Mouse (Mus musculus) cerebellum, postnatal 36 days (tissue): Measurements from ENCODE around the gene Gm44790.
"Not testable (repeated sequence)": the region's sequence is repeated elsewhere in the genome, so short reads cannot be mapped to it uniquely, and the experiment has no call there.

Experiments used
- DNase-seq, 2 experiments: peaks; one replicate each; pipeline ENCODE4 v3.0.0; 2021 to 2022; ENCODE audit warnings: mixed read lengths in 2 of 2

Gene Gm44790

DNA sequence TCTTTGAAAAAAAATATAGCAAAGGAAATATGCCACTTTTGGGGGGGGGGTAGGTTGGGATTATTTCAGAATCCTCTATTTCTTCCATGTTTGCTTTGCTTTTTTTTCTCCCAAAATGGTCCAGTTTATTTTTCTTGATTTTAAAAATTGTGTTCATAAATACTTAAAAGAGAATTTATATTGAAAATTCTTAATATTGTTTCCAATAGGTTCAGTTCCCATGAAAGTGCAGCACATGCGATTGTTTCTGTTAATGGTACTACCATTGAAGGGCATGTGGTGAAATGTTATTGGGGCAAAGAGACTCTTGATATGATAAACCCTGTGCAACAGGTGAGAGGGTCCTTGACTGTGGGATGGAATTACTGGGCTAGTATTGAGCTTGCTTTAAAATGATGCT is at the start of gene Gm44790:
Gene Gm44790, plus strand, starts transcription at position 301 of the 400 bp plus-strand sequence.
- no peak for DNase-seq

DNA sequence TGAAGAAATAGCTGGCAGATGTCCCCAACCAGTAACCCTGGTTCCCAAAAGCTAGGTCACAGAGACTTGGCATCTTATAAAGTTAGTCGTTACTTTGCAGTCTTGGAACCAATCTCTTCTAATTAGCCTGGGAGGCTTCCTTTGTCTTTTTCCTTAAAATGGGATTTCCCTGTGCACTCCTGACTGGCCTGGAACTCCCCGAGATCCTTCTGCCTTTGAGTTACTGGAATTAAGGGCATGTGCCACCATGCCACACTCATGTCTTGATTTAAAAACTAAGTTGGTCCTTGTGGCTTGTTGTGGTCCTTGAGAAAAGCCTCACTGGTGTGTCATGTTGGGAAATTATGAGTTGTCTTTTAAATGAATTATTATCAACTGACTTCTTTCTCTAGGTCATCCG is 48.1 kb upstream of the Gm44790 start:
- DNase-seq: no peak

DNA sequence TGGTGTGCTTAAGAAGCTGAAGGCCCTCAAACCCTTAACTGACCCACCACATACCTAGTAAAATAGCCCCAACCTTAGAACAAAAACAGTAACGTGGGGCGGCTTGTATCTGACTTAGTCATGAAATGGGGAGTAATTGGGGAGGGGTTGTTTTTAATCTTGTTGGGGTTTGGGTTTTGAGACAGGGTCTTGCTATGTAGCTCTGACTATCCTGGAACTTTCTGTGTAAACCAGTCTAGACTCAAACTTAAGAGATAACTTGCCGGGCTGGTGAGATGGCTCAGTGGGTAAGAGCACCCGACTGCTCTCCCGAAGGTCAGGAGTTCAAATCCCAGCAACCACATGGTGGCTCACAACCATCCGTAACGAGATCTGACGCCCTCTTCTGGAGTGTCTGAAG is 46.3 kb upstream of the Gm44790 start:
- not testable (repeated sequence) for DNase-seq

DNA sequence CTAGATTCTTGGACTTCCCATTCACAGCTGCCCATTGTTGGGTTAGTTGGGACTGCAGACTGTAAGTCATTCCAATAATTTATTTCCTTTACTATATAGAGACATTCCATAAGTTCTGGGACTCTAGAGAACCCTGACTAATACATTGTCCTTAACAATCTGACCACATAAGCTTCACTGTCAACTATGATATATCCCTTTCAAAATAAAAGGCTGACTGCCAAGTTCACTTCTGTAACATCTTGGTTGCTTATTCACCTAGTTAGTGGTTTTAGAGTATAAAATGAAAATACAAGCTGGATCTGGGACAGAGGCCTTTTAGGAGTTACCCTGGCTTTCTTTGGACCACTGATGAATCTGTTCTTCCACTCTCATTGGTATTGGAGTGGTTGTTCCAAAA is 43.9 kb upstream of the Gm44790 start:
- DNase-seq: no peak

DNA sequence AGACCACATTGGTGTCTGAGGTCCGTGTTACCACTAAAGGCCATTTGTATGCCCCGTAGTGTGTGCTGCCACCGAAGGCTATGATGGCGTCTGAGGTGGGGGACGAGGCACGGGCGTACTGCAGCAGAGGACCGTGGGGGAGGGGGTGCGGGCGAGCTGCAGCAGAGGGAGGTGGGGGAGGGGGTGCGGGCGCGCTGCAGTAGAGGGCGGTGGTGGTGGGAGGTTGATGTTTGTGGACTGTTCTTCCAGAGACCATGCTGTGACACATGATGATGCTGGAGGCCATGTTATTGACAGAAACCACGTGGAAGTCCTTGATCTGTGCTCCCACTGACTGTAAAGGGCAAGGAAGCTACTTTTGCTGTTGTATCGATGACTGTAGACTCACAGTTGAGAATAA is 43.1 kb upstream of the Gm44790 start:
- DNase-seq: no peak

DNA sequence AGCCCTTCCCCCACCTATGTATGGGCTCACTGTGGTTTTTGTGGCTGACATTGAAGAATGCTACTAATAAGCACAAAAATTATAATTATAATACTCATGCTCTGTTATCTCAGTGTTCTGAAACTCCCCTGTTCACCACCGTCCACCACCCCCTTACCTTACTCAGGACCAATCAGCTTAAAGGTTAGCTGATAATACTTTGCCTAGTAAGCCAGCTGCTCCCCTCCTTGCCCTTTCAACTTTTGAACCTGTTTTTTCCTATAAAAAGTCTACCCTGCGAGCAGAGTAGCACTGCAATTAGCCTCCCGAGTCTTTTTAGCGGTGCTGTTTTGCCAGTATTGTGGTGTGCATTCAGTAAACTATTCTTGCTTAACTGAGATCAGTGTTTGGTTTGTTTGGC is 41.8 kb upstream of the Gm44790 start:
- DNase-seq: no peak

DNA sequence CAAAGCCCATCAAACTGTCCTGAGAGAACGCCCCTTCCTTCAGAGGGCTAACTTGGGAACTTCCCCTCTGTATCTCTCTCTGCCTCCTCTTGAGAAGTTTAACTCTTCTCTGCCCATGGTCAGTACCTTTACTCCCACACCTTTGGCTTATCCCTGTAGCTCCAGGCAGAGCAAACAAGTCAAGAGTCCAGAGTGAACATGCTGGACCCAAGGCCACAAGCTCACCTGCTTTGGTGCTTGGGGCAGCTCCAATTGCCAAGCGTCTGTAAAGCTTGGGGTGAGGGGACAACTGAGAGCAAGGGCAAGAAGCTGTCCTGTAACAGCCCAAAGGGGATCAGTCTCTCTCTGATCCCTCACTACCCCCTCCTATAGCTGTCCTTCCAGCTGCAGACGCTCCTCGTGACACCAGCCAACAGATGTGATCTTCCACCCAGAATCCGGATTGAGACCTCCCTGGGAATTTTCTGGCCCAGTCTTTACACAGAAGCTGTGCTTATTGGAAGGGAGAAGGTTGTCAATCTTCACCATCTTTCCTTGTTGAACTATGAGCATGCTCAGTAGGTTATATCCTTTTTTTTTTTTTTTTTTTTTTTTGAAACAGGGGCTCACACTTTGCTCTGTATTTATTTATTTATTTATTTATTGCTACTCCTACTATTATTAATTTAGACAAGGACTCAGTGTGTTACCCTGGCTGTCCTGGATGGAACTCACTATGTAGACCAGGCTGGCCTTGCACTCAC is 40.9 kb upstream of the Gm44790 start:
- DNase-seq: no peak

DNA sequence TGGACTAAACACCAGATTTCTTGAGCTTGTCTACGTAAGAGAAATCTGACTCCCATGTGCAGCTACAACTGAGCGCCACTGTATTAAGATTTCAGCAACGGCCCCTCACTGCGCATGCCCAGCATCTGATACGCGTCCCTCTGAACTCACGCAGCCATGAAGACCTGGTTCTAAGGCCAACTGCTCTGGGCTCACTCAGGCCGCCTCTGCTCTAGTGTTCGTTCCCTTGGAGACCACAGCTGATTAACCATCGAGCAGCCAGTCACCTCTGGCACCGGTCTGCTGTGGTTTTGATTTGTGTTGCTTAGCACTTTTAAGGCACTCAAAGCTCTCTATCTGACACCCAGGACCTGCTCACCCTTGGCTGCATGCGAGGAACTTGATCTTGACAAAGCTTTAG is 39.1 kb upstream of the Gm44790 start:
- DNase-seq: no peak

DNA sequence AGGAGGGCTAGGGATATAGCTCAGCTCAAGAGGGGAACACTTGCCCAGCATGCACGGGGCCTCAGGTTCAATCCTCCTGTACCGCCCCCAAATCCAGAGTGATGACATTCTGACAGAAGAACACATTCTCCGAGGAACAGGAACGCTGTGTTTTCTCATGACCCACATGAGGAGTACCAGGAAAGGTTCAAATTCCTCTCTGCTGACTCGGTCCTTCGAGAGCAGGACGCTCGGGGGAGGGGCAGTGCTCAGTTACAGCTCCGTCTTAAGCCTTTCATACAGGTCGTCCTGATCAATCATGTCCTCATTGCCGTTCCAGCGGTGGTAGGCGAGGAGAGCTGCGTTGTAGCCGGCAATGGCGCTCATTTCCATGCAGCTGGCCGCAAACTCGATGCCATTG is 38.0 kb upstream of the Gm44790 start:
- no peak for DNase-seq

DNA sequence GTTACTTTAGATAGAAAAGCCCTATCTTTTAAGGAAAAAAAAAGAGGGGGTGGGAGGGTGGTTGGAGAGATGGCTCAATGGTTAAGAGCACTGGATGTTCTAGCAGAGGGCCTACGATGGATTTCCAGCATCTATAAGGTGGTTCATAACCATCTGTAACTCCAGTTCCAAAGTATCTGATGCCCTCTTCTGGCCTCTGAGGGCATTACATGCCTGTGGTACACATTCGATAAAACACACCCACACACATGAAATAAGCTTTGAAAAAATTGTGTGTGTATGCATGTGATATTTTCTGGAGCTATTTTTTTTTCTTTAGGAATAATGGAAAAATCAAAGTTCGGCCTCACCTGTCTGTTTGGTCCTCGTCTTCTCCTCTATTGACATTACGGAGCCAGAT is 35.1 kb upstream of the Gm44790 start:
- no peak for DNase-seq

DNA sequence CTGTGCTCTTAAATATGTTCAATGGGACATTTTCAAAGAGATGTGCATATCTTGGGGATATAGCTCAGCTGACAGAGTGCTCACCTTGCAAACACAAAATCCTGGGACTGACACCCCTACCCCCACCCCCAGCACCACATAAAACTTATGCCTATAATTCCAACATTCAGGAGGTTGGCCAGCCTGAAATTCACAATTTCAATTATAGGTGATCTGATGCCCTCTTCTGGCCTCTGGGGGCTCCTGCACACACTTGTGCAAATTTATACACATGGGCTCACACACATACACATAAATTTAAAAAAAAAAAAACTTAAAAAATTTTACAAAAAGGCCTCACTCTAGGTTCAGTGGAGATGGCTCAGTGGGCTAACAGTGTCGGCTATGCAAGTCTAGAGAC is 33.3 kb upstream of the Gm44790 start:
- no peak for DNase-seq

DNA sequence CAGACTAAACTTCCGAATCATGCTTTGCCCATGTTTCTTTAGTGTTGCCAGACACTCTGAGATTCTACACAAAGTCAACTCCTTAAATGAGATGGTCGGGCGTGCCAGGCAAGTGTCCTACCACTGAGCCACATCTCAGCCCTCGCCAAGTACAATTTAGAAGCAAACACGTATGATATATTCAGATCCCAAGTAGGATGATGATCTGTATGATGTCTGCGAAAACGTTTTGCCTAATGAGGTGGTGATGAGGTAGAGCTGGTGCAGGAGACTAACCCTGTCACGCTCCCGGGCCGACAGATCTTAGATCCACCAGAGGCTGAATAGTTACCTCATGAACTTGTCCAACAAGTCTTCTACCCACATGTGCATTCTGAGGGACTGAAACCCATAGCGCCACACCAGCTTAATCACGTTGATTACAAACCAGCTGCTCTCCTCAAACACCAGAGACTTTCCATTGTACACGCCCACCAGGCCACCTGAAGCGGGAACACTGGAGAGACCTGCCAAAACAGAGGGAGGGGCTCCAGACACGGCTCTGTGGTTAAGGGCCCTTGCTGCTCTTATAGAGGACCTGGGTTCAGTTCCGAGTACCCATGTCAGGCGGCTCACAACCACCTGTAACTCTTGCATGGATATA is 32.3 kb upstream of the Gm44790 start:
- no peak for DNase-seq

DNA sequence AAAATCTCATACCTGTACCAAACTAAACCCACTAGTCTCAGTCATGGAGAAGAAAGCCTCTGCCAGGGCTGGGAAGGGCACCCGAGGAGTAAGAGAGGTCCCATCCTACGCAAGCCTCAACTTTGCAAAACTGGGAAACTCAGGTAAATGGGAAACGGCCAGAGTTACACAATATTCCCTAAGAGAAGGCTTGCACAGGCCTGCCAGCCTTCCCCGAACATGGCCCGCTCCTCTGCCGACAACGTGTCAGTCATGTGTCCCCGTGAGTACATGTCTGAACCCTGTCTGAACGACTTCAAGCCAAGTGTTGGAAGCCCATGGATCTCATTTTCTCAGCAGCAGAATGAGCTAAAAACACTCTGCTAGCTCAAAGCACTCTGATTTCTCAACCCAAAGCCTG is 31.4 kb upstream of the Gm44790 start:
- no peak for DNase-seq

DNA sequence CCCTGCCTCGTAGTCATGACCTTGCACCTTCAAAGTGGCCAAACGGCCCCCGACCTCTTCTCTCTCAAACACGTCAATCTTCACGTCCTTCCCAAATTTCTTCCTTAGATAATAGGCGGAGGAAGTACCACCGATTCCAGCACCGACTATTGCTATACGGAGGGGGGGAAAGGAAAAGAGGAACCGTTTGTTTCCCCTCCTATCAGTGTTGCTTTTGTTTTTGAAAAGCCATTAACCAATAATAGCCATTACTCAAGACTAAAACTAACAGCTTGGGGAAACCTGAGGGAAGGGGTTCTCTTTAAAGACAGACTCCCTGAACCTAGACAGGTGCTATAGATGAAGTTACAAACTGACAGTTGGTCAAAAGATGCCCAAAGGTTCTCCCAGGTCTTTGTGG is 30.5 kb upstream of the Gm44790 start:
- no peak for DNase-seq

DNA sequence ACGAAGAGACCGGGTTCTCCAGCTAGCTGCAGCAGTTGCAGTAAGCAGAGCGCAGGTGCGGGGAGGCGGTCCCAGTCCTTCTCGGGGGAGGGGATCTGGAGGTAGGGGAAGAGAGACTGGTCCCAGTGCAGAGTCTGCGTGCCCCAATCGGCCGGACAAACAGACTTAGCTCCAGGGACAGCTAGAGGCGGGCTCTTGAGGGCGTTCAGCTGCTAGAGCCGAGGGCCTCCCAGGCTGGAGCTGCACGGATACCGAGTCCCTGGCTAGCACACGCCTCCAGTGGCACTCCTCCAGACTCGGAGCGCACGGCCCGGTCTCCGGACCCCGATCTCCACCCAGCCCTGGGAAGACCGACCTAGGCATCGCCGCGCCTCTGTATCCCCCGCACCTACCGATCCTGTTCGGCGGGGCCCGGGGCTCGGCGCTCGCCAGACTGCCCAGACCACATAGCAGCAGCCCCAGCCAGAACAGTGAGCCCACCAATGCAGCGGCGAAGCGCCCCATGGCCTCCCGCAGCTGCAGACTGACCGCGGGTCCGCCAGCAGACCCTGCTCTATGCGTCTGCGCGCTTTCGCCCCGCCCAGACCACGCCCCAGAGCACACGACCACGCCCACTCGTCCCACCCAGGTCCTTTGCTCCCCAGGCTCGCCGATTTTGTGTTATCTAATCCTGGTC is 29.7 kb upstream of the Gm44790 start, which contains the start of gene Pcyox1:
Gene Pcyox1, minus strand, starts transcription at position 574 of the 676 bp plus-strand sequence.
- DNase-seq: peak; percentile 86 to 88

DNA sequence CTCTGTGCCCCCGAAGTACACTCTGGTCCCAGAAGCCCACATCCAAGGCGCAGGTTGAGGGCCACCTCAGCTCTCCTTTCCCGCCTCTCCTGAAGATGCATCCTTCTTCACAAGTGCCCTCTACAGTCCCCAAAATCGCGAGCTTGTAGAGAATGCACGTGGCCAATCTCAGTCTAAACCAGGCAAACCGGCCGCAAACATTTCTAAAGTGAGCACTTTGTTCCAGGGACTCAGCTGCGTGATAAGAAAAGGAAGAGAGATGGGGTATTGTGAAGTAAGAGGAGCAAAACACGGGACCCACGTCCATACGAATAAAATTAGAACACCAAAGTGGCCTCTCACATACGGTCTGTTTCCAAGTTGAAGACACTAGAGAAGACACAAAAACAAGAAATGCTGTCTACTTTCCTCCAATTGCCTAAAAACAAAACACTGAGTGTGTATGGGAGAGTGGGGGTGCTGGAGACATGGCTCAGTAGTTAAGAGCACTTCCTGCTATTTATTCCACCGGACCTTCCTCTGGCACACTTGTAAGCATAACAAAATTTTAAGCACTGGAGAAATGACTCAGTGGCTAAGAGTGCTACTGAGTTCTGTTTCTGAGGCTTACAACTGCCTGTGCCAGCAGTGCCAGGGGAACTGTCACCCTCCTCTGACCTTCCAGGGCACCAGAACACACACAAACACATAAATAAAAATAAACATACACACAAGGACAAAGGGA is 29.0 kb upstream of the Gm44790 start:
- no peak for DNase-seq

DNA sequence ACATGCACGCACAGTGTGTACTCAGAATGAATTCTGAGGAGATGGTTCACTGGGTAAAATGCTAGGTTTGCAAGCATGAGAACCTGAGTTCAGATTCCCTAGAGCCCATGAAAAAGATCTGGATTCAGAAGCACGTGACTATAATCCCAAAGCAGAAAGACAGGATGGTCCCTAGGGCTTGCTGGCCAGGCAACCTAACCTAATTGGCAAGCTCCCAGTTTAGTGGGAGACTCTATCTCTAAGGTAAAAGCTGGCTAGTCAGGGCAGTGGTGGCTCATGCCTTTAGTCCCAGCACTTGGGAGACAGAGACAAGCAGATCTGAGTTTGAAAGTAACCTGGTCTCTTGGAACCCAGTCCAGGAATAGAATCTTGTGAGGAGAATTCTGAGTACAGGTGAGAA is 27.5 kb upstream of the Gm44790 start:
- no peak for DNase-seq

DNA sequence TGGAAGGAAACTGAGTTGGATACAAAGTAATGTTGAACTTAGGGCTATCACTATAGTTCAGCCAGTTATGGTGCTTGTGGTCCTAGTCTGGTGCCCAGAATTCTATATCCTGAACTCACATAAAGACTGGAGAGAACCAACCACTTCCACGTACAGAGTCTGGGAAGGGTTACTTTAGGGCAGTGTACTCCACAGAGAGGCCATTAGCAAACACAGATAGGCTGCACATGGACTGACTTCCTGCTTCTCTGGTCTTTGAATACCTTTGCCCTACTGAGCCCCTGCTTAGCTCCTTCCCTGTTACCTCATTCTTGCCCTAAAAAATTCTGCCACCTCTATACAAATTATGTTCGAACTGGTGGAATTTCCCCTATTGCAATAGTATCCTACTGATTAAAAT is 26.5 kb upstream of the Gm44790 start:
- no peak for DNase-seq

DNA sequence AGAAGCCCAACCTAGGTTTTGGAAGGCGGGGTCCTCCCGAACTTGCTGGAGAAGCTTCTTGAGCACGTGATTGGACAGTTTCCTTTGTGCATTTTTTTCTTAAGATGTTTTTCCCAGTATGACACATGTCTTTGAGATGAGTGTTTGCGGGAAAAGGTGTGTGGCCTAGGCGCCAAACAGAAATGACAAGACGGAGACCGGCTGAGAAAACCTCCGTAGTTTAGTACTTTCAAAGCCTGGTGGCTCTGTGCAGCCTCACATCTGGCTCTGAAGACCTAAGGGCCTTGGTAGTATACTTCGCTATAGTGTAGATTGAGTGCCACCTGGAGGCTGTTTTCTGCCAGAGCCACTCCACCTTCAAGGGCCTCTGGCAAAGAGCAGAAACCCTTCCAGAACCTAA is 25.5 kb upstream of the Gm44790 start:
- peak; percentile 43 to 47 for DNase-seq

DNA sequence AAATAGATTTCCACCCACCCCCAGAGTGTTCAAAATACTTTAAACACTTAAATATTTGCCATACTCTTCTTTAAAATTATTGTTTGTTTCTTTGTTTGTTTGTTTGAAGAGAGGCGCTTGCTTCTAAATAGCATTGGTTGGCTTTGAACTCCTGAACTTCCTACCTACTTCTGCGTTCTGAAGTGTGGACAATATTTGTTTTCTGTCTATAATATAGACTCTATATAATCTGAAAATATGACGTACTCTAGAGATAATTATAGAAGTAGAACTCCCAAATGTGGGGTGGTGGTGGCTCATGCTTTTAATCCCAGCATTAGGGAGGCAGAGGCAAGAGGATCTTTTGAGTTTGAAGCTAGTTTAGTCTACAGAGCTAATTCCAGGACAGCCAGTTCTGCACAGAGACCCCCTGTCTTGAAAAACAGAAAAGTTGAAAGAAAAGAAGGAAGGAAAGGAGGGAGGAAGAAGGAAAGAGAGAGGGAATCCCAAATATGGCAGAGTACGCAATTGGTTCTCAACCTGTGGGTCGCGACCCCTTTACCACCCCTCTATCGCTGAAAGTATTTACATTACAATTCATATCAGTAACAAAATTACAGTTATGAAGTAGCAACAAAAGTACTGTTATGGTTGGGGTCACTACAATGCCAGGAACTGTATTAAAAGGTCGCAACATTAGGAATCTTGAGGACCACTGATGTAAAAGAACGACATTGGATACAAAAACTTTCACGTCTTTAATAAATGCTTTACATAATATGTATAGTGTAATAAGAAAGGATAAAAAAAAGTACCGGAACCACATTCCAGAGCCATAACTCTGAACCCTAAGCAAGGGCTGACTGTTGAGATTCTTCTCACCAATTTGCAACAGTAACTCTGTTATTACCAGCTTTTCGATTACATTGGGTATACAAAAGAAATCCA is 23.5 kb upstream of the Gm44790 start:
- DNase-seq: no peak

DNA sequence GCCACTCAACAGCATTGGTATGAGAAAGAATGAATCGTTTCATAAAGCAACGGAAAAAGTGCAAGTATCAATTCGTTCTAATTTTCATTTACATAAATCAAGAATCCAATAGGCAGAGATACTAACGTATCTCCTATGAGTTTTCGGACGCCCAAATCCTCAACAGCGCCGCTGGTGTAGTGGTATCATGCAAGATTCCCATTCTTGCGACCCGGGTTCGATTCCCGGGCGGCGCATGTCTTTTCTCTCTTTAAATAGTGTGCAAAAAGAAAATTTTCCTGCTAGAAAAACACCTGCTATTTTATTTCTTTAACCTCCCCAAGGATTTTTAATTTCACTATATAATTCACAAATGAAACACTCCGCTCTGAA is 22.7 kb upstream of the Gm44790 start:
- peak; percentile 90 to 98 for DNase-seq
